Mouse (Mus musculus) urinary bladder, adult 2 months (tissue): ENCODE results near the gene Smim23. TPM values are rescaled to one million over a fixed set of nuclear protein-coding genes. Genes with fewer than 3 reads are reported as not detected.

ENCODE experiments used
- DNase-seq: peaks from one replicate; pipeline ENCODE4 v3.0.0; 2022; ENCODE audit warnings: low spot score
- polyA plus RNA-seq: library from polyadenylated mRNA; depleted of rRNA; stranded (reverse); fragments of >200 nt; gene quantifications from 2 replicates; pipeline ENCODE4 v1.2.3, GENCODE M21; 2012; rRNA removed

The Smim23 gene
- not detected in 2 replicates for polyA plus RNA-seq

DNA sequence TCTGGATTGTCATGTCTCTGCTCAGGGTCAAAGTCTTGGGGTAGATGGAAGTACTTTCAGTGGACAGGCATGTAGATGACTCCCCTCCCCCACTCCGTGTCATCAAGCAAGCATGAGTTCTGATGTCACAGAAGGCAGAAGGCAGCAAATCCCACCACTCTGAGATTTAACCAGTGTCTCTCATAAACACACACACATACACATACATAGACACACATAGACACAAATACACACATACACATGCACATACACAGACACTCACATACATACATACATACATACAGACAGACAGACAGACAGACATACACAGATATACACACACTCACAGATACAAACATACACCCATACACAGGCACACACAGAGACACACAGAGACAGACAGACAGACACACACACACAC is at the start of gene Smim23:
Gene Smim23, minus strand, starts transcription at position 101 of the 400 bp plus-strand sequence.
- no peak for DNase-seq

DNA sequence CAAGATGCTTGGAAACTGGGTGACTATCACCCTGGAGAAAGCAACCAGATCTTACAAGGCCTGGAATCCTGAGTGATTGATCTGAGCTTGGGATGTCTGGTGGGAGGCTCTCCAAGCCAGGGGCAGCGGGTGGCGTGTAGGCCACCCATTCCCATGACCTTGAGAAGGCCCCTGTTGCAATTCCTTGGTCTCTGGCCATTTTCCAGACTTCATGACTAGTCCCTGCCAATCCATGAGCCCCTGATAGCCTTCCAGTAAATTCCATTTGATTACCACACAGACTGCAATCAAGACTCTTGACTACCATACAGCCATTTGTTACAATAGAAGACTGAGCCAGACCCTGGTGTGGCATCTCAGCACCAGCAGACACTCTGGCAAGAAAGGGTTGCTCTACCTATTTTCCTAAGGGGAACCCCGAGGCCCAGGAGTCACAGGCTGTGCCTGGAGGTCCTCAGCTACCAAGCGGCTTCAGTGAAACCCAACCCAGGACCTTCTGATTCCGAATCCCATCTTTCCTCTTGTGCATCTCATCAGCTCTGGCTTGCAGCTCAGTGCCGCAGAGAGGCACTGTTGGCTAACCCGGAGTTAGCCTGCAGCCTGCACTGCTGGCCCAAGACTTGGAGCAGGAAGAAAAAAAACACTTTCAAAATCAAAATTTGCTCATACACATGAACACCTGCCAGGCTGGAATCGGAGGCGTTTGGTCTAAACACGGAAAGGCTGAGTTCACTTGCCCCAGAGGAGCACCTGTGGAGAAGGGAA is 44.4 kb upstream of the Smim23 start:
- no peak for DNase-seq

DNA sequence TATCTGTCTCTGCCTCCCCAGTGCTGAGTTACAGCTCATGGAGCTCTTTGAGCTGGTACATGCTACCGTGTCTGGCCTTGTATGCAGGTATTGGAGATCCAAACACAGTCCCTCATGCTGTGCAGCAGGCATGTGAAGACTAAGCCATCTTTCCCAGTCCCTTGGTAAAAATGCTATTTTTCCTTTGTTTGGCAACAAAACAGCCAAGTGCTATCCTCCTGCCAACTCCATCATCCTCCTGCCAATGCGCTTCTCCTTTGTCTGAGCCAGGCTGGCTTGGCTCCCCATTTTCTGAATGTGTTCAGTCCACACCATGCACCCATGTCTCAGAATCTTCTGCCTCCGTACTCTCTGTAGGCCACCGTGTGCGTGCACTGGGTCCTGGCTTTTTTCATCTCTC is 40.2 kb upstream of the Smim23 start:
- DNase-seq = no peak

GRCm38 (mm10) chr11:32857418-32857879 is 33.0 kb upstream of the Smim23 start:
- DNase-seq = no peak

- DNase-seq = no peak
Observed at GRCm38 (mm10) chr11:32846682-32847222, 22.3 kb upstream of the Smim23 start.

DNA sequence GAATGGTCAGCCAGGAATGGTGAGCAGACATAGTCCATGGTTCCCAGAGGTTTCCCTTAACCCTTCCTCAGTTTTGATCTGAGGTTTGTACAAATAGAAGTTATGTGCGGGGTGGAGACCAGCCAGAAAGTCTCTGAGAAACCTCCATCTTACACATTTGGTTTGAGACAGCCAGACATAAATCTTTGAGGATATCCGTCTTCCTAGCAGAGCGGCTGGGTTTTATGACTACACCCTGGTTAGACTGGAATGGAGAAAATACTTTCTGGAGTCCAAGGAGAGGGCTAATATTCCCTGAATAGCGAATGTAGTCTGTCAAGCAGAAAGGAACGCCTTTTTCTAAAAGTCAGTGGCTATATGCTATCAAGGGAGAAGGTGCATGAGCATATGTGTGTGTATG is 16.8 kb upstream of the Smim23 start:
- no peak for DNase-seq

DNA sequence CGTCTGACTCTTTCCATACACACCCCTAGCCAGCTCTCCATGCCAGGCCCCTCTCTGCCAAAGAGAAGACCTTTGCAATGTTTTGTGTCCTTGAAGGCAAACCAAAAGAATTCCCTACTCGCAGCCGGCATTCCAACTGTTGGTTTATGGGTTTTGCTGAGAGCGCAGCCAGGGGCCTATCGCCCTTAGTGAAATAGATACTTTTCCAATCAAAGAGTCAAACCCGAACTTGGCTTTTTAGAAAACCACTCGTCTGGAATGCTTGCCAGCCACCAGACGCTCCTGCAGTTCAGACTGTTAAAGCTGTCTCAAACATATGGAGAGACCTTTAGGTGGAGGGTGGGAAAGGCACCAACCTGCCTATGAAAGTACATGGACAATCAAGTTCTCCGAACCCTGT is 15.9 kb upstream of the Smim23 start:
- no peak for DNase-seq

DNA sequence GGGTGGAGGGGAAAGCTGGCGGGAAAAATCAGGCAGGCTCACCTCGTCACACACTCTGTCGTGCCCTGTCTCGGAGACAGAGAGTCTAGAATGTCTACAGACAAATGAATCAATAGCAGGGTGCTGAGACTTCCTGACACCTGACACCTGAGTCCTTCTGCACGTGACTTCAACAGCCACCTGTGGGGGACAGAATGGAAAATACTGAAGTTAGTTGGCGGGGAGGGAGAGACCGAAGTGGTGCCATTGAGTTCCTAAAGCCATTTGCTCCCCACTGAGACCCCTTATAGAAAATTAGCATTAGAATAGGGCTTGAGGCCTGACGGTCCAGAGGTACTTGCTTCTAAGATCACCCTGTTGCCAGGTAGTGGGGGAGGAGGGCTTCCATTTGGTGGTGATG is 10.6 kb upstream of the Smim23 start:
- no peak for DNase-seq

- no peak for DNase-seq
Observed at GRCm38 (mm10) chr11:32834367-32834918, 10.0 kb upstream of the Smim23 start.

DNA sequence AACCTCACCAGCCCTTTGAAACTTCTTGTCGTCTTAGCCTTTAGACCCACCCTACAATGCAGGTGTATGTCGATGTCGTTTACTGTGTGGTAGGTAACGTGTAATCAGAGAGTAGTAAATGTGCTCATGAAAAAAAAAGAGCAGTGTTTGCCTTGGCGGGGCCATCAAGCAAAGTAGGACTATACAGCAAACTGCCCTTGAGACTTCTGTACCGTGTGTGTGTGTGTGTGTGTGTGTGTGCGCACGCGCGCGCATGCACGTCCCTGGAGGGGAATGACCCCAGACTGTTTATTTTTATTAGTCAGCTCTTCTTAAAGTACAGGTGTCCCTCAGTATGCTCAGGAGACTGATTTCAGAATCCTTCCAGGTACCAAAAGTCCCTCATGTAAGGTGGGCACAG is 6.8 kb downstream of the Smim23 start:
- no peak for DNase-seq

DNA sequence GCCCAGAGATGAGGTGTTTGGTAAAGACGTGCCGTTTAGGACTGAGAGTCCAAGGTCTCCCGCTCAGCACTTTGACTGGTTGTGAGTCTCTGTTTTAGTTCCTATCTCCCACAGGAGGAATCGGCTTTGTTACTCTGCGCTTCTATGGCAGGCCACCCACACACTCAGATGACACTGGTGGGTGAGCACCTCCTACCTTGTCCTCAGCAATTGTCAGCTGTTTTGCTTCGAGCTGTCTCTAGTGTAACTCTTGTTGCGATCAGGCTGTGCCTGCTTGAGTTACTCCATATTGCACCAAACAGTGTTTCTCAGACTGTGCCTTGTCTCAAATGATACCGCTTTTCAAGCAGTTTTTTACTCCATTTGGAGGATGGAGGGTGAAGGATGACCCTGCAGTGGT is 10.1 kb downstream of the Smim23 start:
- no peak for DNase-seq

GRCm38 (mm10) chr11:32809091-32809490 is 15.3 kb downstream of the Smim23 start:
- DNase-seq = no peak

DNA sequence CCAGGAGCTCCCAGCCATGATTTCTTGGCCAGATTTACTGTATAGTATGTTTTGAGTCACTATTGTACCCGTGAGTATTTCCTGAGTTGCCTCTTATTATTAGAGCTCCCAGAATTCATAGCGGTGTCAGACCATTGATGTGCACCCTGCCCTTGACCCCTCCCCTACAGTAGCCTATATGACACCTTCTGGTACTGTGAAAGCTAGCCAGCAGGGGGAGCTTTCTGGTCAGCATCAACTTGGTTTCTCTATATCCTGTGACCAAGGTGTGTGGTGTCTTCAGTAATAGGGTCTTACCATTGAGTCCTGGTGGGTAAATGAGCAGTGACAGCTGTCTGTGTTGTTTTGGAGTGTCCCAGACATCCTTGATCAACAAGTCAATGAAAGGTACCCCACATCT is 18.4 kb downstream of the Smim23 start:
- DNase-seq = no peak

GRCm38 (mm10) chr11:32803658-32804057 is 20.7 kb downstream of the Smim23 start:
- DNase-seq = no peak

DNA sequence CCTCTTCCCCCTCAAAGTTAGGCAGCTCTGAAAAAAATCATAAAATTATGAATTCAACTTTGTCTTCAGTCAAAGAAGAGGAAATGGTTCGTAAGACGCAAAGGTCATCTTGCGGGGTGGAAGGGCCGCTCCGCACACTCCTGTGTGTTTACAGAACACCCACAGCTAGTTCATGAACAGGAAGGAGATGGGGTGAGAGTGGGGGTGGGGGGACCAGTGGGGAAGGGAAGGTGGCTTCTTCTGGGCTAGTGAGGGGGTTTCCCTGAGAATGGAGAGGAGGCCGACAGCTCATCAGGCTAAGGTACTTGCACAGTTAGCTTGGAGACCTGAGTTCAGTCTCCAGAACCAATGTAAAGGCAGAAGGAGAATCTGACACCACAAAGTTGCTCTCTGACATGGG is 22.7 kb downstream of the Smim23 start:
- no peak for DNase-seq

DNA sequence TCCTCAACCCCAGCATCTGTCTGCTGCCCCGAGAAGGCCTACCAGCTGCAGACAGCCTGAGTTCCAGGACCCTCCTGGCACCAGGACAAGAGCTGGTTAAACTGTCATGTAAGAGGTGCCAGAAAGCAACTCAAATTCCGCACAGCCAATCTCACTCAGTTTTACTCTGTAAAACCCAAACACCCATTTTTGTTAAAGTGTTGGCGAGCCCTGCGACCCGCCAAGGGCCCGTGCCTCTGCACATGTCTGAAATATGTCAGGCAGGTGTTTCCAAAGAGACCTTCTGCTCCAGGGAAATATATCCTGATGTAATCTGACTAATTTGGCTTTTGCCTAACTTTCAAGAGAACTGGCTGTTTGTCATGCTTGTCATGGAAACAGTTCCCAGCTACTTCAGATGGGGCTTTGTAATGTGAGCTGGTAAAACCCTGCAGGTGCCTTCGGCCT is 23.5 kb downstream of the Smim23 start:
- DNase-seq = no peak

DNA sequence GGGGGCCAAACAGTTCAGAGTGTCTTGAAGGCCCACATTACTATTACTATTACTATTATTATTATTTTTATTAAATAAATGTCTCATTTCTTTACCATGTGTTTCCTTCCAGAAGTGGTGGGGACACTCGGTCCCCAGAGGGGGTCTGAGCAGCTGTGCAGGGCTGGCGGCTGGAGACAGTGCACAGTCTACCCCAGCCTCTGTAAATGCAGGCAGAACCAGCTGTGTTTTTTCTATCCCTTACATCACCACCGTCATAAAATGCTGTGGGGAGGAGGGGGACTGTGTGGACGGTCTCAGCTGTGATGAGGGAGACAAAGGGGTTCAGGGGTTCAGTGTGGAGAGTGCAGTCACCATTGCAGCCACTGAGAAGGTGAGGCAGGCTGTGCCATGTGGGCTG is 26.0 kb downstream of the Smim23 start:
- no peak for DNase-seq

DNA sequence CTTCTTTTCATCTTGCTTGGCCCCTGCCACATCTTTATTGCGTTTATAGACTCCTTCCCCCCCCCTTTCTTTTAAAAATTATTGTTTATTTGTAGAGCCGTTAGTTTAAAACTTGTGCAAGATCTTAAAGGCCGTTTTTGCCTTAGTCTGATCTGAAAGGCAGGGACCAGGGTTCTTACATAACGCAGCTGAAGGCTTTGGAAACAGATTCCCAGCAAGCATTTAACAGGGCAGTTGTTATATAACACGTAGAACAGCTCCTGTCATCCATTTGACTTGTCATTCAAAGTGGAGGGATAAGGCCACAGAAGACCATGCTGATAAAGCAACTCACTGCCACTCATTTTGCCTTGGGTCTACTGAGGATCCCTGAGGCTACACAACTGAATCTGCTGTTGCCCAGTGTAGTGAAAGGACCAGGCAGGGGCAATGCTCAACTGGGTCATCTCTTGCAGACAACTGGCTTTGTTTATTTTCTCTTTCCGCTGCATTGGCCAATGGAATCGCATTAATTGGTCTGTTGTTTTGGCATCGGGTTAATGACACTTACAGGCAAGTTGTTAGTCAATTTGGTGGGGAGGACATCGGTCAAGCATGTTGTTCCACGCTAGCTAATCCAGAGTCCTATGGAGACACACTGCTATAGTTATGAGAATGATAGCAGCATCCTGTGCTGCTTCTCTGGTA is 29.5 kb downstream of the Smim23 start:
- DNase-seq = no peak

GRCm38 (mm10) chr11:32786201-32786600 is 38.2 kb downstream of the Smim23 start:
- no peak for DNase-seq

GRCm38 (mm10) chr11:32785591-32786147 is 38.7 kb downstream of the Smim23 start:
- no peak for DNase-seq

DNA sequence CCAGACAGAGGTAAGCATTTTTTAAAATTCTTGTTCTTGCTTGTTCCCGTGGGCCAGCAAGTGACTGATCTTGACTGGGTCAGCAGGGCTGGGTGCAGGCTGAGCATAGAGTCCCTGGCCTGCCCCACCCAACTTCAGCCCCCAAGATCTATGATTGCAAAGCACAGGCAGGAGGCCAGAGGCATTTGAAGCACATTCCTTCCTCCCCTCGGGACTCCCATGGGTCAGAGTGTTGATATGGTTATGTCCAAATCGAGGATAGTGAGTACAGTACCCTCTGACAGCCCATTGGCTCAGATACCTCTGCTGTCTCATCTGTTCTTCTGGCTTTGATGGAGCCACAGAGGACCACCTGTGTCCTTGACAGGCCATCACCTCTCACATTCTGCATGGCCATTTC is 41.7 kb downstream of the Smim23 start:
- DNase-seq = no peak

GRCm38 (mm10) chr11:32781633-32782404 is 42.6 kb downstream of the Smim23 start:
- no peak for DNase-seq
